Mouse (Mus musculus) liver, adult (tissue): ENCODE data around the gene Epha1.

Experiments used
- GATA4 ChIP-seq: IDR thresholded peaks from 2 replicates; pipeline ENCODE4 v1.6.1; 2014; ENCODE audit warnings: mild to moderate bottlenecking, low read length; ENCODE audit not compliant: insufficient replicate concordance

Gene Epha1

DNA sequence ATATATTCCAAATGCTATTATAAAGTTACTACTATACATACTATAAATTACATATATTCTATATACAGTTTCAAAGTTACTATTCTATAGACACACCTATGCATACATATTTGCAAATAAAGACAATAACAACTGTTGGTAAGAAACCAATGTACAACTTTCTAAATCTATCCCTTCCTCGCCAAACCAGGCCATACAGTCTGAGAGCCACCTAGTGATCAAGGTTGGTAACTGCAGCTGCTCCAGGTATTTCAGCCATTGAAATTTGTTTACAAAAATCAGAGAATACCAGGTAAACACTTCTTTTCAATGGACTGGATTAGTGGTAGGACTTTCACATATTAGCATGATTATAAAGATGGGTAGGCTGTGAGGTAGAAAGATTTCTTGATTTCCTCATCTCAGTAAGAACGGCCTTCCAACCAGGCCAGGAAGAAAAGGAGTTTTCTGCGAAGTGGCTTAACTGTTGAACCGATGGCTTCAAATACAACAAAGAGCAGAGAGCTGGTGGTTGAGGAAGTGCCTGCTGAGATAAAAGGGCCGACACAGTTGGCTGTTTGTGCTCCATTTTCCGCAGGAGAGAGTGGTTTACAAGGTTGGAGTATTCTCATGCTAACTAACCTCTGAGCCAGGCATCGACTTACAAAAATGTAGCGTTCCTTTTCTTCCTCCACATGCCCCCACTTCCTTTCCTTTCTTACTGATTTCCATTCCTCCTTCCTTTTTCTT, 7.5 kb upstream of the Epha1 start:
- no peak for TF ChIP-seq GATA4

- no peak for TF ChIP-seq GATA4
Observed at GRCm38 (mm10) chr6:42379551-42379950, 6.5 kb upstream of the Epha1 start.

DNA sequence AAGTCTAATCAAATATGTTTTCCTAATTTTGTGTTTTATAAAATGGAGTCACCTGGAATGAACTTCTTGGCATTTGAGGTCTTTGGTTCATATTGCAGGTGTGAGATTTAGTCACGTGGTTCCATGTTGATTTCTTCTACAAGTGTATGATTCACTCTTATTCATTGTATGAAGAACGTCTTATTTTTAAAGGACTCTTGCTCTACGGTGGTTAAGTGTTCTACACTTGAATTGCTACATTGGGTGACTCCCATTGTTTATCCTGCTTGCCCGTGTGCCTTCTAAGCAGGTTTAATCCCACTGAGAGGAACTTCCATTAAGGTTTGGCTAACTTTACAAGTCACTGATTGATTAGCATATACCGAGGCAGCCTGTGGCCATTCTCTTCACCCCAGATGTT, 4.2 kb upstream of the Epha1 start:
- no peak for TF ChIP-seq GATA4

DNA sequence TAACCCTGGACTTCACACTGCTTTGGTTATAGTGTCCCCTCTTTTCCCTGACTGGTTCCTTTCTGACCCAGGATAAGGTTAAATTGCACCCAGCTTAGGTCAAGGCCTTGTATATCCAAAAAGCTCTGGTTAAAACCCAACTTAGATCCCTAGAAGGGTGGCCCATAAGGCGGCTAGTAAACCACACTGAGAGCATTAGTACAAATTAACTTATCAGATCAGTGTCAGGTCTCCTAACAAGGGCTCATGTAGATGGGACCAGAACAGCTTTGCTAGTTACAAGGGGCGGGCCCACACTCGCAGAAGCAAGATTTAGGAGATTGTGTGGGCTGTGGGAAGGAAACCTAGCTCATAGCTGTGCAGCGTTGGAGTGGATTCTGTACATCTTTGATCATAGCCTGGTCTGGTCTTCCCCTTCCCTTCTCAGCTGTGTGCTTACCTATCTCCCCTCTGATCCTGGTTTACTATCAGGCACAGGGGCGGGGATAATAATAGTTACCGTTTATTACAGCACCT, 3.5 kb upstream of the Epha1 start:
- no peak for TF ChIP-seq GATA4

- no peak for TF ChIP-seq GATA4
Observed at GRCm38 (mm10) chr6:42376016-42376415, 2.9 kb upstream of the Epha1 start.

- no peak for TF ChIP-seq GATA4
Observed at GRCm38 (mm10) chr6:42375131-42375530, 2.1 kb upstream of the Epha1 start.

- TF ChIP-seq GATA4: no peak
Observed at GRCm38 (mm10) chr6:42374701-42375100, 1.6 kb upstream of the Epha1 start.

- no peak for TF ChIP-seq GATA4
Observed at GRCm38 (mm10) chr6:42373669-42374430, 782 bp upstream of the Epha1 start.

GRCm38 (mm10) chr6:42372421-42372815, 650 bp downstream of the Epha1 start:
- no peak for TF ChIP-seq GATA4

DNA sequence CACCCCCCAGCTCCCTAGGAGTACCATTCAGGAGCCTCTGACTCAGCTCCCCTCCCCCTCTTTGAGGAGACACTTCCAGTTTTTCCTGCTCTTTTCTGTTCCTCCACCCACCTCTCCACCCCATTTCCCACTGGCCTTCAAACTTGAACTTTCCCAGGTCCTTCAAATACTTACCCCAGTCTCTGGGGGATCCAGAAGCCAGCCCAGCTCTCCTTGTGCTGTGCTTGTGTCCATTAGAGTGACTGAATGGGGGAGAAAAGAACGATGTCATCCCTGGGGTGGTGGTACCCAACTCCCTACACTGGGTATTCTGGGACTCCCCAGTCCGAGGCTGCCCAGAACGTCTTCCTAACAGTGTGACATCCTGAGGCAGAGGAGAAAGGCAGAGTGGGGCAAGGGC, 1.1 kb downstream of the Epha1 start:
- TF ChIP-seq GATA4: no peak

DNA sequence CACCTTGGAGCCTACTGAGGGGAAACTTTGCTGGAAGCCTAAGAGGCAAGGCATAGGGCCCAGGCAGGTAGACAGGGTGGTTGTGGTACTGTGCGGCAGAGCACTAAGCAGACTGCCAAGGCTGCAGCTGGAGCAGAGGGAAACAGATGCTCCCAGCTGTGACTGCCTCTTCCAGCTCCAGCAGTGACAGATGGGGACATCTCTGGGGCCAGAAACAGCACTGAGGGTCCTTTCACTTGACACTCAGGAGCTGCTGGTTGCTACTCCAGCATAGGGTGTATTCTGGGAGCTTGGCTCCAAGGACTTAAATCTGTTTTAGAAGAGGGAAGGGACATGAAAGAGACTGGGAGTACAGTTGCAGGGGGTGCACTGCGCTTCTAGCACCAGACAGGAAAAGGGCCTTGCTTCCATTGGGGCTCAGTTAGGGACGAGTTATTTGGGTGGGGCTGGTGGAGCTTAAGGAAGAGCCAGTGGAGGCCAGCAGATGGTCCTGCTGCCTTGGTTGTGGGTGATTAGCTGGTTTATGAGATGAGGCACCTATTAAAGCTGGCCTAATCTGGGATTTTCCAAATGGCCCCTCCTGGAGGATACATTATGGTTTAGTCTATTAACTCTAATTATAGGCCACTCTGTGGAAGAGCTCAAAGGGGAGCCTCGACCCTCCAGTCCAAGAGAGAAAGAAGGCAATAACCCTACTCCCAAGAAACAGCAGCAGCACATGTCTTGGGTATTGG, 2.3 kb downstream of the Epha1 start:
- TF ChIP-seq GATA4: no peak

- TF ChIP-seq GATA4: no peak
Observed at GRCm38 (mm10) chr6:42369870-42370269, 3.2 kb downstream of the Epha1 start.

DNA sequence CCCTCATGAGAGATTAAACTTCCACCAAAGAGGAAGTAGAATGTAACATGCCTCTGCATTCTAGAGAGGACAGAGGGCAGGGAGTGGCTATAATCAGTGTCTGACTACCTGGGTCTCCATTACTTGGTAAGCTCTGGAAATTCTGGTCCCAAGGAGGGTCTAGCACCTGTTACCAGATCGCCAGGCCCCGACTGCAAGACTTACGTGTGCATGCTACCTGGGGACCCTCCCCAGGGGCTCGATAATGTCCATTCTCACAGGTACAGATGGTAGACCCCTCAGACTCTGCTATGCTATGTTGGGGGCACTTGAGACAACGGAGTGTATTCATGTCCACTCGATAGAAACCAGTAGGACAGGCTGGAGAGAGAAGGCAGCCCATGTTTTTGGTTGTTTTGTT, 7.9 kb downstream of the Epha1 start:
- TF ChIP-seq GATA4: no peak

GRCm38 (mm10) chr6:42364607-42365006, 8.5 kb downstream of the Epha1 start:
- no peak for TF ChIP-seq GATA4

GRCm38 (mm10) chr6:42364066-42364465, 9.0 kb downstream of the Epha1 start:
- TF ChIP-seq GATA4: no peak

DNA sequence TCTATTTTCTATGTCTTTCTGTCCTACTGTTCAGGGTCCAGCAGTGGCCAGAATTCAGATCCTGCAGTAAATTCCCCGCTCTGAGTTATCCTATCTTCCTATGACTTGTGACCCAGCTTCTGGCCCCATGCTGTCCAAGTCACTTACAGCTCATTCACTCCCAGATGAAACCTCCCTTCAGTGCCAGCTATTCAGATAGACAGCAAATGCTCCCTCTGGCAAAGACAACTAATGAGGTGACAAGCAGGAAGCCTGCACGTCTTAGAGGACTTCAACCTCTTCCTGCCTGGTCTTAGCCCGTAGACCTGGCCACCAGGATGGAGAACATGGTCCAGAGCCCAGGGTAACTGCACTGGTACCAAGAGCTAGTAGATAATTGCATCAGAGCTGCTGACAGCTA, 10.1 kb downstream of the Epha1 start:
- TF ChIP-seq GATA4: no peak
